Mouse (Mus musculus) neutrophil, adult 59 days (primary cell): ENCODE data around the gene Hopx. TPM values are rescaled to one million over a fixed set of nuclear protein-coding genes. Genes with fewer than 3 reads are reported as not detected.

Source experiments
- total RNA-seq, 2 experiments: library from RNA; stranded (reverse); gene quantifications; 1 replicate in 1 of 2; 2 replicates in 1 of 2; pipeline ENCODE4 v1.2.4; 2023

Gene Hopx
- total RNA-seq = 10 to 100 TPM; 39.3 to 46.0 TPM

DNA sequence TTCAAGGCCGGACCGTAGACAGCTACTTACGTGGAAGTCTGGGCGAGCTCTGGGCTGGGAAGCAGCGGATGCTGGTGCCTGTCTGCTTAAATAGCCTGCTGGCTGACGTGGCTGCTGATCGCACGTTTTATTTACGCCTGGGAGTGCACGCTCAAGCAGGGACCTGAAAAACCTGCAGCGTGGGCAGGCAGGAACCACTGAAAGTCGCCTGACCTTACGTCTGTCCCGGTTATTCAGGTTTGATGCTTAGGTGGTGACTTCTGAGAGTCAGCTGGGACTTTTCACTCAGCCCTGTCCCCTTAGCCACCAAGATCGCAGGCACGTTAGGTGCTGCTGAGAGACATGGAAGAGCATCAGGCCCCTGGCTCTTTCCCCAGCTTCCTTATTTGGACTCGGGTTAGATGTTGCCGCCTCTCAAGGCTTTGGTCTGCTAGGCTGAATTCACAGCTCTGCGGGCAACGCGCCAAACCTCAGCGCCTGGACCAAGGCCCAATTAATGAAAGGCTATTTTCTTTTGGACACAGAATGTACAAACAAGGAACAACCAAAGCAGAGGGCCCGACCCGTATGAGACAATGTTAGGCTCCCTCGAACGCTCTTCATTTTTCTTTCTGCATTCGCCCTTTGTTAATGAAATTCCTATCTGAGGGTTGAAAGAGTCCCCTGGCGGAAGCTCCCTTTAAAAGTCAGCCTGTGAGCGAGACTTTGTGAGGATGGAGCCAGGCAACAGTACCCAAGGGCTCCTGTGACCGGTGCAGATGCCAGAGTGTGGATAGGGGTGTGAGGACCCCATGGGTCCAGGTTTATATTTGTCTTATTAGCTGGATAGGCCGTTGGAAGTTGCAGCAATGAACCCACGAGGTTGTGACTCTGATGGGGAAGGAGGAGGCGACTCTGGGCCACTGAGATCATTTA is at the start of gene Hopx:
Hopx (minus strand) TSS at position 305 of the 915 bp plus-strand sequence.

Other genes starting within 250 kb of the Hopx start
- 1 to 10 TPM; 7.2 to 8.1 TPM for gene Aasdh, start 209.6 kb downstream of the Hopx start, total RNA-seq
- gene Paics, start 163.8 kb downstream of the Hopx start, total RNA-seq = 10 to 100 TPM; 61.7 to 64.0 TPM
- 1 to 10 TPM; 7.4 to 9.6 TPM for gene Ppat, start 163.5 kb downstream of the Hopx start, total RNA-seq
- gene Srp72, start 140.4 kb downstream of the Hopx start, total RNA-seq = 100 to 1,000 TPM in 1 of 2 experiments, 10 to 100 TPM in 1; 69.1 to 102 TPM
- gene Arl9, start 111.1 kb downstream of the Hopx start, total RNA-seq = not detected
- under 1 TPM in 1 of 2 experiments, not detected in 1; 0.37 TPM for gene Thegl, start 99.1 kb downstream of the Hopx start, total RNA-seq
- gene Spink2, start 96.3 kb upstream of the Hopx start, total RNA-seq = 10 to 100 TPM in 1 of 2 experiments, 1 to 10 TPM in 1; 6.7 to 12.5 TPM
- gene Rest, start 150.4 kb upstream of the Hopx start, total RNA-seq = 10 to 100 TPM; 22.9 to 24.9 TPM
- gene Noa1, start 195.0 kb upstream of the Hopx start, total RNA-seq = 10 to 100 TPM in 1 of 2 experiments, 1 to 10 TPM in 1; 9.2 to 11.5 TPM
- gene Polr2b, start 195.0 kb upstream of the Hopx start, total RNA-seq = 10 to 100 TPM; 32.2 to 35.3 TPM